Mouse (Mus musculus) neural tube, embryonic 12.5 days (tissue): Measurements from ENCODE around the gene Pak4. TPM values are rescaled to one million over a fixed set of nuclear protein-coding genes. Genes with fewer than 3 reads are reported as not detected.

Source experiments
- ATAC-seq: fragments of 200-750 bp; cut with Nextera tagmentation; 2 replicates; pipeline ENCODE4 v1.8.0; 2017; ENCODE audit warnings: low read depth, mild to moderate bottlenecking, moderate TSS enrichment, moderate library complexity; ENCODE audit not compliant: low FRiP score
- H3K27ac ChIP-seq: fragments of 300-500 bp; sonication (generic); 2 replicates; pipeline ENCODE4 v1.5.1; 2016
- H3K27me3 ChIP-seq: fragments of 300-500 bp; sonication (generic); replicated peaks from 2 replicates; pipeline ENCODE4 v1.6.1; 2016; ENCODE audit warnings: mild to moderate bottlenecking
- H3K36me3 ChIP-seq: fragments of 300-500 bp; sonication (generic); 2 replicates; pipeline ENCODE4 v1.6.1; 2016; ENCODE audit warnings: mild to moderate bottlenecking
- H3K4me1 ChIP-seq: fragments of 300-500 bp; sonication (generic); 2 replicates; pipeline ENCODE4 v1.6.1; 2016
- H3K4me2 ChIP-seq: fragments of 300-500 bp; sonication (generic); replicated peaks from 2 replicates; pipeline ENCODE4 v1.6.1; 2016; ENCODE audit warnings: mild to moderate bottlenecking
- H3K4me3 ChIP-seq: fragments of 300-500 bp; sonication (generic); 2 replicates; pipeline ENCODE4 v1.5.1; 2016
- H3K9ac ChIP-seq: fragments of 300-500 bp; sonication (generic); 2 replicates; pipeline ENCODE4 v1.6.1; 2016; ENCODE audit warnings: mild to moderate bottlenecking
- H3K9me3 ChIP-seq: fragments of 300-500 bp; sonication (generic); 2 replicates; pipeline ENCODE4 v1.6.1; 2016; ENCODE audit warnings: mild to moderate bottlenecking
- WGBS: fragments of 180-500 bp; shearing (Covaris S2); methylation state at CpG from one replicate; pipeline ENCODE4 v1.1.7; 2016; 5-methylcytosine and 5-hydroxymethylcytosine counted together
- polyA plus RNA-seq: library from polyadenylated mRNA; unstranded; fragments of >200 nt; fragmentation: Nextera tagmentation; extraction: Ambion mirVana; gene quantifications from 2 replicates; pipeline ENCODE4 v1.2.1, GENCODE M21; 2016

Pak4 gene
- polyA plus RNA-seq, 1 experiment from 2014 or later: 29.3 TPM

DNA sequence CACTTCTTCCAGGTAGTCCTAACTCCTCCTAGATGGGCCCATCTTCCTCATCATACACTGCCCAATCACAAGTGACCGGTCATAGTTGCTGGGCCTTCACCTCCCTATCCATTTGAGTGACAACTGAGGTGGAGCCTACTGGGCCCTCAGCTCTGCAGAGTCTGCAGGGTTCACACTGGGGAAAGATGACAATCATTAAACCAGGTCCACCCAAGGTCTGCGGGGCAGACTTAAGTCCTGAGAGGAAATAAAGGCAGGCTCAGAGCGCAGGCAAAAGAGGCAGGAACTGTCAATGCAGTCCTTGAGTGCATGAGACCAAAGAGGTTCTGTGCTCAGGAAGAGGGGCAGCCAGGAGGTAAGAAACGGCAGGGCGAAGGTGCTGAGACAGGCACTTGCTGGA is 25.3 kb downstream of the Pak4 start:
- H3K27ac ChIP-seq: no peak overlapping the region
- no peak for ATAC-seq
- H3K9me3 ChIP-seq: no peaks in the 10 kb centered on the region
- H3K36me3 ChIP-seq: peaks cover 13% of the 10 kb centered on the region
- no peak overlapping the region for H3K4me3 ChIP-seq
- no peak overlapping the region for H3K9ac ChIP-seq
- no peak overlapping the region for H3K4me2 ChIP-seq
- H3K4me1 ChIP-seq: peaks cover 13% of the 10 kb centered on the region; the same call in 1 of the 2 replicates
- 89% methylated on average over 5 of the region's 5 CpGs for WGBS
- no peaks in the 10 kb centered on the region for H3K27me3 ChIP-seq

DNA sequence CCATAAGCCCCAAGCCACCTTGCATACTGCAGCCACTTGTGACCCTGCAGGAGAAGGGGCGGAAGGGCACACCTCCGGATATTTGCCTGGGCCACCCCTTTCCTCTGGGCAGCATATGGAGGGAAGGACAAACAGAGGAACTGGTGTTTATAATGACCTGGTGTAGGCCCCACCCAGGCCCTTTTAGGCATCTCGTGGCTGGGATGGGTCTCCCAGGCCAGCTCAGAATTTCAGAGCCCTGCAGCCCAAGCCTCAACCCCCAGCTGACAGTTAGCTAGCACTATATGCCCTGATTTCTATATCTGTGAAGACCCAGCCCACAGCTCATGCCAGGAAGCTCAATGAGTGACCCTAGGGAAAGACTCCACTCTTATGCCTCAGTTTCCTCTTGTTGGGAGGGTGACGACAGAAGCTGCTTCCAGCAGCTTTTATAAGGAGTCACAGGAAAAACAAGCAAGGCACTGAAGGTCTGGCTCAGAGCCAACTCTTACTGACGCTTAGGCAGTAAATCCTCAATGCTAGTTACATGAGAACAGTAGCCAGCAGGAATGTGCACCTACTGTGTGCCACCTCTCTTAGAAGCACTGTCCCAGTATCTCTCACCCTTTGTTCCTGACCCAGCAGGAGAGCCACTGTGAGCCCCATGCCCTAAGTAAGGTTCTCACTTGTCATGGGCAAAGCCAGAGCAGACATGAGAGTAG is 26.9 kb downstream of the Pak4 start:
- Histone ChIP-seq H3K4me3 (no peak overlapping the region), H3K27me3 (no peaks in the 10 kb centered on the region), H3K9ac (no peak overlapping the region), H3K9me3 (no peaks in the 10 kb centered on the region), H3K36me3 (peaks cover 28% of the 10 kb centered on the region), H3K27ac (no peak overlapping the region), H3K4me2 (no peak overlapping the region), H3K4me1 (peaks cover 13% of the 10 kb centered on the region; the same call in 1 of the 2 replicates)
- ATAC-seq: no peak
- 52% methylated on average over 5 of the region's 5 CpGs for WGBS

GRCm38 (mm10) chr7:28570291-28570981 is 27.5 kb downstream of the Pak4 start:
- H3K9ac ChIP-seq: no peak overlapping the region
- no peak overlapping the region for H3K27ac ChIP-seq
- H3K4me3 ChIP-seq: no peak overlapping the region
- no peaks in the 10 kb centered on the region for H3K27me3 ChIP-seq
- ATAC-seq: no peak
- WGBS: 76% methylated on average over 12 of the region's 12 CpGs
- H3K9me3 ChIP-seq: no peaks in the 10 kb centered on the region
- peaks cover 35% of the 10 kb centered on the region for H3K36me3 ChIP-seq
- peaks cover 13% of the 10 kb centered on the region; the same call in 1 of the 2 replicates for H3K4me1 ChIP-seq
- H3K4me2 ChIP-seq: no peak overlapping the region

DNA sequence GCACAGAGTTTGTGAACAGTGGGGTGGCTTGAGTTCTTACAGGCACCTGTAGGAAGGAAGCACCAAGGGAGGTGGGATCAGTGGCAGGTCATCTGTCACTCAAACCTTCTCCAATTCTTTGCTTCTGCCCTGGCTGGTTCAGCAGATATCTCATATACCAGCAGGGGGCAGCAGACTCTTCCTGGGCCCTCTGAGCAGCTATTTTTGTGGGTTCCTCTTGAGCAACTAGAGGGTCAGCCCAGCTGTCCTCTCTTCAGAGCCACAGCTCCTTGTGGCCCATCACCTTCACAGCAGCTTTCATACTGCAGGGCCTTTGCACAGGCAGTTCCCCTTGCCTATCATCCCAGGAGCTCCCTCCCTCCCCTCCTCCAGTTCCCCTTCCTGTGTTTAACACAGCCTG is 29.7 kb downstream of the Pak4 start:
- peak; percentile 42; the same call in 1 of the 2 replicates for ATAC-seq
- no peak overlapping the region for H3K4me3 ChIP-seq
- H3K4me2 ChIP-seq: no peak overlapping the region
- H3K27me3 ChIP-seq: no peaks in the 10 kb centered on the region
- H3K4me1 ChIP-seq: peaks cover 13% of the 10 kb centered on the region; the same call in 1 of the 2 replicates
- no peaks in the 10 kb centered on the region for H3K9me3 ChIP-seq
- H3K9ac ChIP-seq: no peak overlapping the region
- peaks cover 57% of the 10 kb centered on the region for H3K36me3 ChIP-seq
- no peak overlapping the region for H3K27ac ChIP-seq

DNA sequence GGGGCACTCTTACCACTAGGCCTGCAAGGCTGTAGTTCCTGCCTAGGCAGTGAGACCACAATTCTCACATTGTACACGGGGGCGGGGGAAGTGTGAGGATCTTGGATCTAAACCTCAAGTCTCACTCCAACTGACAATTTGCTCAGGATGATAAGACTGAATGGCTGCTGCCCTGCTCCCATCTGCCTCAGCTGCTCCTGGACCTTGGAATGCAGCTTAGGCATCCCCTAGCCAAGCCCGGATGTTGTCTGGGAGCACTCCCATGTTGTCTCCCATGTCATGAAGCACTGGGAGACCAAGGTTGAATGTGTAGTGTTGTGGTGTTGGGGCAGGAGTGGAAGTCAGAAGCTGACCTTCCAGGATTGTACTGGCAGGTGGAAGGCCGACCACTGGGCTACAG is 30.4 kb downstream of the Pak4 start:
- Histone ChIP-seq H3K27me3 (no peaks in the 10 kb centered on the region), H3K27ac (no peak overlapping the region), H3K4me3 (no peak overlapping the region), H3K4me2 (no peak overlapping the region), H3K9me3 (no peaks in the 10 kb centered on the region), H3K36me3 (peaks cover 64% of the 10 kb centered on the region), H3K4me1 (peaks cover 13% of the 10 kb centered on the region; the same call in 1 of the 2 replicates), H3K9ac (no peak overlapping the region)
- WGBS: 91% methylated on average over 4 of the region's 4 CpGs
- no peak for ATAC-seq

GRCm38 (mm10) chr7:28565407-28565806 is 32.6 kb downstream of the Pak4 start:
- H3K36me3 ChIP-seq: peaks cover 81% of the 10 kb centered on the region
- H3K27me3 ChIP-seq: no peaks in the 10 kb centered on the region
- no peaks in the 10 kb centered on the region for H3K4me1 ChIP-seq
- ATAC-seq: no peak
- no peak overlapping the region for H3K4me3 ChIP-seq
- no peak overlapping the region for H3K9ac ChIP-seq
- WGBS: 78% methylated on average over 5 of the region's 5 CpGs
- no peak overlapping the region for H3K27ac ChIP-seq
- no peaks in the 10 kb centered on the region for H3K9me3 ChIP-seq
- no peak overlapping the region for H3K4me2 ChIP-seq

DNA sequence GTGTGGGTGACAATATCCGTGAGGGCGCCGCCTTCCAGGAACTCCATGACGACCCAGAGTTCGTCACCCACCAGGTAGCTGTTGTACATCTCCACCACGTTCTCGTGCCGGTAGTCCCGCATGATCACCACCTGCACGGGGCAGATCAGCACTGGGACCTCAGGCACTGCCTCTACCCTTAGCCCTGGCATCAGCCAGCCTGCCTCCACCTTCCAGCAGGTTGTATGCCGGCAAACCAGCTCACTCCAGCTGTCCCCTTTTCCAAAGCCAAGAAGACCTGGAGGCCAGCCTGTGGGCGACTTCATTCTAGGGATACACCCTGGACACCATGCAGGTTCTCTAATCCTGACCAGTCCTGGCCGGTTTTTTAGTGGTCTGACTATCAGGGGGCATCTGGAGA is 35.0 kb downstream of the Pak4 start:
- Histone ChIP-seq H3K27ac (no peak overlapping the region), H3K4me1 (no peaks in the 10 kb centered on the region), H3K4me3 (no peak overlapping the region), H3K9ac (no peak overlapping the region), H3K36me3 (peaks cover 91% of the 10 kb centered on the region), H3K4me2 (no peak overlapping the region), H3K27me3 (no peaks in the 10 kb centered on the region), H3K9me3 (no peaks in the 10 kb centered on the region)
- no peak for ATAC-seq
- WGBS: 96% methylated on average over 13 of the region's 13 CpGs

GRCm38 (mm10) chr7:28562371-28562770 is 35.6 kb downstream of the Pak4 start:
- Histone ChIP-seq H3K9me3 (no peaks in the 10 kb centered on the region), H3K36me3 (peaks cover 86% of the 10 kb centered on the region), H3K4me3 (no peak overlapping the region), H3K27me3 (no peaks in the 10 kb centered on the region), H3K9ac (no peak overlapping the region), H3K4me1 (no peaks in the 10 kb centered on the region), H3K27ac (no peak overlapping the region), H3K4me2 (no peak overlapping the region)
- 94% methylated on average over 13 of the region's 13 CpGs for WGBS
- ATAC-seq: no peak

DNA sequence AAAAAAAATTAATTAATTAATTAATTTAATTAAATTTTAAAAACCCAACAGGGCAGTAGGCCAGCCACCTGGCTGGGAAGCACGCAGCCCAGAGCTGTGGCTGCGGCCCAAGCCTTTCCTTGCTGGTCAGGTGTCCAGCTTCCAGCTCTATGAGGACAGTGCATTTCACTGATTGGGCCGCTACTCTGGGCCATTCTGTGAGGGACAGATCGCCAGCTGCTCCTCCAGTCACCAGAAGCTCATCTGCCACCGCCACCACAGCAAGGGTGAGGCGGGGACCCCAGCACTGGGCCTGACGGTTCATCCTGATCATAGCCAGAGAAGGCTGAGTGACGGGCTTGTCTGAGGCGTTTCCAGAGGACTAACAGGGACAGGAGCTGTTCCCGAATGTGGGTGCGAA is 36.0 kb downstream of the Pak4 start:
- H3K4me1 ChIP-seq: no peaks in the 10 kb centered on the region
- H3K9me3 ChIP-seq: no peaks in the 10 kb centered on the region
- WGBS: 92% methylated on average over 11 of the region's 11 CpGs
- no peak overlapping the region for H3K27ac ChIP-seq
- no peak overlapping the region for H3K4me2 ChIP-seq
- no peak for ATAC-seq
- H3K4me3 ChIP-seq: no peak overlapping the region
- H3K36me3 ChIP-seq: peaks cover 82% of the 10 kb centered on the region
- H3K27me3 ChIP-seq: no peaks in the 10 kb centered on the region
- H3K9ac ChIP-seq: no peak overlapping the region

DNA sequence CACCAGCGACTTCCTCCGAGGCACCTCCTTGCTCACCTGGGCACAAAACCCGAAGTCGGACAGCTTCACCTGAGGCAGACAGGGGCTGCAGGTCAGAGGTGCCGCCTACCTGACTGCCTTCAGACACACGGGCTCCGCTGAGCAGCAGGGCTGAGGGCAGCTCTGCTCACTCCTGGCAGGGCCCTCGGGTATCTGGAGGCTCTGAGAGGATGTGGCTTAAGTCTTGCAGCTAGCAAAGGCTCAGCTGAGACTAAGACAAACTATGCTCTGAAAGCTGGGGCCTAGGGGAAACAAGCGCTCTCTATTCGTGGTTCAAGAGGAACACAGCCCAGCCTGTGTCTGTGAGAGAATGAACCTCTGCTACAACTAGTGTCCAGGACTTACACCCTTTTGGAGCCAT is 37.1 kb downstream of the Pak4 start:
- ATAC-seq: no peak
- Histone ChIP-seq H3K4me1 (no peaks in the 10 kb centered on the region), H3K9ac (no peak overlapping the region), H3K27me3 (no peaks in the 10 kb centered on the region), H3K4me2 (no peak overlapping the region), H3K36me3 (peaks cover 70% of the 10 kb centered on the region), H3K4me3 (no peak overlapping the region), H3K27ac (no peak overlapping the region), H3K9me3 (no peaks in the 10 kb centered on the region)
- 94% methylated on average over 10 of the region's 10 CpGs for WGBS

- H3K27me3 ChIP-seq: no peaks in the 10 kb centered on the region
- no peak overlapping the region for H3K4me3 ChIP-seq
- H3K4me1 ChIP-seq: no peaks in the 10 kb centered on the region
- H3K27ac ChIP-seq: no peak overlapping the region
- no peak overlapping the region for H3K4me2 ChIP-seq
- no peak for ATAC-seq
- WGBS: 64% methylated on average over 4 of the region's 4 CpGs
- H3K9me3 ChIP-seq: no peaks in the 10 kb centered on the region
- peaks cover 47% of the 10 kb centered on the region for H3K36me3 ChIP-seq
- H3K9ac ChIP-seq: no peak overlapping the region
These were observed 39.5 kb downstream of the Pak4 start for GRCm38 (mm10) chr7:28558486-28558885.

GRCm38 (mm10) chr7:28557708-28558107 is 40.3 kb downstream of the Pak4 start:
- 83% methylated on average over 6 of the region's 6 CpGs for WGBS
- Histone ChIP-seq H3K27ac (no peak overlapping the region), H3K4me2 (no peak overlapping the region), H3K27me3 (no peaks in the 10 kb centered on the region), H3K4me3 (no peak overlapping the region), H3K4me1 (no peaks in the 10 kb centered on the region), H3K9me3 (no peaks in the 10 kb centered on the region), H3K36me3 (peaks cover 39% of the 10 kb centered on the region), H3K9ac (no peak overlapping the region)
- ATAC-seq: no peak

DNA sequence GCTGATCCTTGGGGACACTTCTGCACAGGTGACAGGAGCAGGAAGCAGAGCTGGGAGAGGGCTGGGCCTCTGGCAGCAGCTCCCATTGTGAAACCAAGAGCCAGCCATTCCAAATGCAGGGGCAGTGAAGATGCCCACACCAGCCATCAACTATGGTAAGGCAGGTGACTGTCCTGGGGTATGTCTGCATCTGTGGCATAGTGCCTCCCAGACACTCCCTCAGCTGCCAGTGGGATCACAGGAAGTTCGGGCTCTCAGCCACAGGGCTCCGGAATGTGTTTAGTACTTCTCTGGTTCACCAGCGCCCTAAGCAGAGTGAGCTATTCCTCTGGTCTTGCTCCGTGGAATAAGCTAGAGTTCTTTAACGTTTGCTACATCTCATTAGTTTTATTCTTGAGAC is 40.9 kb downstream of the Pak4 start:
- Histone ChIP-seq H3K9ac (no peak overlapping the region), H3K27ac (no peak overlapping the region), H3K4me3 (no peak overlapping the region), H3K4me1 (no peaks in the 10 kb centered on the region), H3K36me3 (peaks cover 33% of the 10 kb centered on the region), H3K4me2 (no peak overlapping the region), H3K9me3 (0 out of 2 replicates have a peak, but pooled peaks cover 6% of the 10 kb centered on the region), H3K27me3 (no peaks in the 10 kb centered on the region)
- 72% methylated on average over 5 of the region's 5 CpGs for WGBS
- no peak for ATAC-seq
